Mouse (Mus musculus): ENCODE measurements around the gene Tspan17. TPM values are rescaled to one million over a fixed set of nuclear protein-coding genes. Genes with fewer than 3 reads are reported as not detected.

Gene Tspan17
- polyA plus RNA-seq, 1 experiment from 2014 or later = 2.2 TPM

DNA sequence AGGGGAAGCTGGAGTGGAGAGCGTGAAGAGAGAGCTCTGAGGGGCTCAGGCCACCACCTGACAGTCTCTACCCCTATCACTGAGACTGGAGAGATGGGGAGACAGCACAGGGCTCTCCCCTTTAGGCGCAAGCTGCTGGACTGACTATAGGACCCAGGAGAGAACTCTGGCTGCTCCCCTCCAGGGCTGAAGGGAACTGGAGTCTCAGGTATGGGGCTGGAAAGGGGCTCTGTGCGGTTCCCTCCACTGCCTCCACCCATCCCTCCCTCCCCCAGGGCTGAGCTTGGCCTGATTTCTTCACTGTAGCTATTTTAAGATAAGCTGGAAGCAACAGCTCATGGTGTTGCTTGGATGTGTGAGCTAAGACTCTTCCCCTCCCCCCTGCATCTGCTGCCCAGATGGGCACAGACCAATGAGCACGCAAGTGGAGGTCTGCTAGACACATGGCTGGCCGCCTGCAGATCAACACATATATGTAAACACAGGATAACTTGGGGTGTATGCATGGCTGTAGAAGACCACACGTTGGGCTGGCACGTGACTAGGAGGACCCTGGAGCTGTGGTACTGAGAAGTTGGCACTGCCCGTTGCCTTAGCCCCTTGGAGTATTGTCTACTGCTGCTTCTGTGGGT lies 28.9 kb upstream of the Tspan17 start:
- Histone ChIP-seq H3K4me1 (ENCODE audit: insufficient read depth) (peaks cover 7% of the 10 kb centered on the region), H3K9ac (replicated peaks) (no peak overlapping the region), H3K4me2 (ENCODE audit: low read depth, low read length) (no peak overlapping the region), H3K9me3 (ENCODE audit: low read length) (no peaks in the 10 kb centered on the region), H3K36me3 (replicated peaks; ENCODE audit: insufficient read depth, low read length) (no peaks in the 10 kb centered on the region), H3K27ac (ENCODE audit: low read depth) (no peak overlapping the region), H3K27me3 (ENCODE audit: insufficient read depth, low read length) (peaks cover 37% of the 10 kb centered on the region), H3K4me3 (ENCODE audit: low read depth, low read length) (no peak overlapping the region)
- WGBS (ENCODE audit: insufficient replicate concordance) = 54% methylated on average over 8 of the region's 8 CpGs
- TF ChIP-seq CTCF (IDR thresholded peaks at IDR 0.05; ENCODE audit: low read depth) (no peak), EP300 (IDR thresholded peaks at IDR 0.05; ENCODE audit: low read depth) (no peak)
- no peak for ATAC-seq
- no peak for DNase-seq

DNA sequence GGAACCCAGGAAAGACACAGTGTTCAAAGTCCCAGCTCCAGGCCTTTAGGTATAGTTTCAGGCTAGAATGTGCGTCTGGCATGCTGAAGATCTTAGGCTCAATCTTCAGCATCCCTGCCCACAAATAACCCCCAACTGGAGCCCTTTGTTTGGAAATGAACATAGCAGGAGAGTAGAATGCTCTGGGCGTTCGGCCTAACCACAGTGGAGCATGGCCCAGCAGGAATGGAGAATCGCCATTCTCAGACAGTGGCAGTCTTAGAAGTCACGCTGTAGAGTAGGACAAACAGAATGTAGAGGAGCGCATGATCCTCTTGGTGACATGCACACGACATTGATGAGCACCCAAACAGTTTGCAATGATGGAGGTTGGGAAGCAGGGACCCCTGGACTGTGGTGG lies 28.3 kb upstream of the Tspan17 start:
- TF ChIP-seq CTCF (IDR thresholded peaks at IDR 0.05; ENCODE audit: low read depth) (no peak), EP300 (IDR thresholded peaks at IDR 0.05; ENCODE audit: low read depth) (no peak)
- H3K27me3 ChIP-seq (ENCODE audit: insufficient read depth, low read length) = peaks cover 43% of the 10 kb centered on the region
- no peaks in the 10 kb centered on the region for H3K36me3 ChIP-seq (replicated peaks; ENCODE audit: insufficient read depth, low read length)
- no peak overlapping the region for H3K4me2 ChIP-seq (ENCODE audit: low read depth, low read length)
- WGBS (ENCODE audit: insufficient replicate concordance) = 79% methylated on average over 7 of the region's 7 CpGs
- H3K27ac ChIP-seq (ENCODE audit: low read depth) = no peak overlapping the region
- ATAC-seq (no peak), DNase-seq (no peak)
- H3K9ac ChIP-seq (replicated peaks) = no peak overlapping the region
- H3K4me1 ChIP-seq (ENCODE audit: insufficient read depth) = peaks cover 8% of the 10 kb centered on the region
- H3K4me3 ChIP-seq (ENCODE audit: low read depth, low read length) = no peak overlapping the region
- no peaks in the 10 kb centered on the region for H3K9me3 ChIP-seq (ENCODE audit: low read length)

DNA sequence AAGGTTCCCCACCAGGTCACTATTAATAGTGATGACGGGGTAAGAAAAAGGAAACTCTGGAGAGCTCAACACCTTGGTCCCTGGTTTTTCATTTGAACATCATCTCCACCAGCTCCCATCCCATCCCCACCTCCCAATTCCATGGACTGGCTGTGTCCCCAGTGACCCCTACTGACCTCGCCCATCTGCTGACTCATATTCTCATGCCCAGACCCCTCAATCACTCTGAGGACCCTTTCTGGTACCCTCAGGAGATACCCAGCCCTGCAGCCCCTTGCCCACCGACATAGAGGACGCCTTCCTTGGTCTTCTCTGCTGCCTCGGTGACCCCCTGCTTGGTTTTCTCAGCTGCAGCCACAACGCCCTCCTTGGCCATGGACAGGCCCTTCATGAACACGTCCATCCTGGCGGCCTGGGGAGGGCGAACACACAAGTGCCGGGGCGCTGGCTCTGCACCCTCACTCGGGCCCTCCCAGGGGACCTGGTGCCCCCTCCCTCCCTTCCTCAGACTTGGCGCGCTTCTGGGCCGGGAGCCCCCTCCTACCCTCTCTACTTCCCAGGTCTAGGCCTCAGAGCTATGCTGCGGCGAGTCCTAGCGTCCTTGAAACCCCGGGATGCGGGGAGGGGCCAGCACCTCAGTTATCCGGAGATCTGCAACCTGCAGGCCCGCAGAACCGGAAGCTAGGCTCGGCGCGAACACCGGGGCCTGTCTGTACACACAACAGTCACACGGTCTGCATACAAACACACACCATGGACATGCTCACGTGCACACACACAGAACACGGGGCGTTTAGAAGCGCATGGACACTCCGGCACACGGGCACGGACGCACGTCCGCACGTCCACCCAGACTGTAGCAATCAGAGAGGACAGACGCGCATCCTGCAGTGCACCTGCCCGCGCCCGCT lies 23.6 kb upstream of the Tspan17 start:
- ATAC-seq = no peak
- DNase-seq = no peak
- Histone ChIP-seq H3K9ac (replicated peaks) (no peak overlapping the region), H3K4me1 (ENCODE audit: insufficient read depth) (peaks cover 7% of the 10 kb centered on the region; the same call in 1 of the 2 replicates), H3K4me2 (ENCODE audit: low read depth, low read length) (peak overlapping the region; percentile 45), H3K27me3 (ENCODE audit: insufficient read depth, low read length) (peaks cover 39% of the 10 kb centered on the region), H3K27ac (ENCODE audit: low read depth) (no peak overlapping the region), H3K9me3 (ENCODE audit: low read length) (no peaks in the 10 kb centered on the region), H3K36me3 (replicated peaks; ENCODE audit: insufficient read depth, low read length) (no peaks in the 10 kb centered on the region), H3K4me3 (ENCODE audit: low read depth, low read length) (peak overlapping the region; percentile 20; the same call in 1 of the 2 replicates)
- WGBS (ENCODE audit: insufficient replicate concordance) = 6% methylated on average over 44 of the region's 44 CpGs
- TF ChIP-seq EP300 (IDR thresholded peaks at IDR 0.05; ENCODE audit: low read depth) = no peak
- TF ChIP-seq CTCF (IDR thresholded peaks at IDR 0.05; ENCODE audit: low read depth) = no peak

DNA sequence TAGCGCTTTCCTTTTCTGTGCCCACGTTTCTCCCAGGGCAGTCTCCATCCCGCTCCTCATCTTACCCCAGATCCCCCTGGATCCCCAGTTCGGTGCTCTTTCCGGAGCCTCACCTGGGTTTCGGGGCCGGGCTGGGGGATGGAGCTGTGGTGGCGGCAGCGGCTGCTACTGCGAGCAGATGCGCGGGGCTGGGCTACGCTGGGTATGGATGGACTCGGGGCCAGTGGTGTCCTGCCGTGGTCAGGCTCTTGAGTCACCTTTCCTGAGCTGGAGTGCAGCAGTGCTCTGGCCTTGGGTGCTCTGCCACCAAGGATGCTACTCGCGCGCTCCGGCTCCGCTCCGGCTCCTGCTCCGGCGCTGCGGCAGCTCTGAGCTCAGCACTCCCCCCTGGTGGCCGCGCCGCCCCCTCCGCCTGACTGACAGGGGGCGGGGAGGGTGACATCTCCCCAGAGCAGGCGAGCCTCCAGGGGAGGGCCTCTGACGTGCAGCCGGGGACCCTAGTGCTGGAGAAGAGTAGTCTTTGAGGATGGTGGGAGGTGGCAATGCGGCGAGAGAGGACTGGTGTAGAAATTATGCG lies 22.9 kb upstream of the Tspan17 start, which contains the start of gene Sncb:
TSS of gene Sncb (minus strand) at position 404 of the 577 bp plus-strand sequence.
- TF ChIP-seq EP300 (IDR thresholded peaks at IDR 0.05; ENCODE audit: low read depth) = no peak
- peak; percentile 73 for TF ChIP-seq CTCF (IDR thresholded peaks at IDR 0.05; ENCODE audit: low read depth)
- Histone ChIP-seq H3K27me3 (ENCODE audit: insufficient read depth, low read length) (peaks cover 39% of the 10 kb centered on the region), H3K4me2 (ENCODE audit: low read depth, low read length) (peak within 1 kb of the TSS; percentile 45), H3K9ac (replicated peaks) (no peak within 1 kb of the TSS), H3K27ac (ENCODE audit: low read depth) (no peak within 1 kb of the TSS), H3K4me1 (ENCODE audit: insufficient read depth) (peaks cover 7% of the 10 kb centered on the region; the same call in 1 of the 2 replicates), H3K9me3 (ENCODE audit: low read length) (no peaks in the 10 kb centered on the region), H3K36me3 (replicated peaks; ENCODE audit: insufficient read depth, low read length) (no peaks in the 10 kb centered on the region), H3K4me3 (ENCODE audit: low read depth, low read length) (peak within 1 kb of the TSS; percentile 20; the same call in 1 of the 2 replicates)
- ATAC-seq = no peak
- 3% methylated on average over 35 of the region's 35 CpGs for whole genome bisulfite sequencing (ENCODE audit: insufficient replicate concordance)
- DNase-seq = peak; percentile 58

DNA sequence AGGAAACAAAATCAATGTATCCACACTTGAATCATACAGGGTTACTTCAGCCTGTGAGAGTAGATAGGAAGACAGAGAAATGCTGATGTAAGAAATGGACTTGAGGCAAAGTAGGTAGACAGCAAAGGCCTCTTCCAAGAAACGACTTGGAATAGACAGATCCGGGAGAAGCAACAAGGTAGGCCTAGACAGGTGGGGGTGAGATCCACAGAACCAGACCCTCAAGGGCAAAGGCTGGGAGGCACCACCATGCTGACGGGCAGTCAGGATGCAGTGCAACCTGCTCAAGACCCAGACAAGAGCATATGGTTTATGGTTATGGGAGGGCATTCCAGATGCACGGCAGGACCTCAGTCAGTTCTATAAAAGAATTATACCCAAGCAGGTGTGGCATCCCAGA lies 22.2 kb upstream of the Tspan17 start:
- WGBS (ENCODE audit: insufficient replicate concordance) = 69% methylated on average over 4 of the region's 4 CpGs
- peaks cover 39% of the 10 kb centered on the region for H3K27me3 ChIP-seq (ENCODE audit: insufficient read depth, low read length)
- H3K4me1 ChIP-seq (ENCODE audit: insufficient read depth) = peaks cover 7% of the 10 kb centered on the region; the same call in 1 of the 2 replicates
- no peak overlapping the region for H3K9ac ChIP-seq (replicated peaks)
- H3K4me3 ChIP-seq (ENCODE audit: low read depth, low read length) = no peak overlapping the region
- no peak overlapping the region for H3K4me2 ChIP-seq (ENCODE audit: low read depth, low read length)
- DNase-seq = no peak
- H3K27ac ChIP-seq (ENCODE audit: low read depth) = no peak overlapping the region
- no peaks in the 10 kb centered on the region for H3K9me3 ChIP-seq (ENCODE audit: low read length)
- H3K36me3 ChIP-seq (replicated peaks; ENCODE audit: insufficient read depth, low read length) = no peaks in the 10 kb centered on the region
- no peak for ATAC-seq
- TF ChIP-seq EP300 (IDR thresholded peaks at IDR 0.05; ENCODE audit: low read depth) (no peak), CTCF (IDR thresholded peaks at IDR 0.05; ENCODE audit: low read depth) (no peak)

DNA sequence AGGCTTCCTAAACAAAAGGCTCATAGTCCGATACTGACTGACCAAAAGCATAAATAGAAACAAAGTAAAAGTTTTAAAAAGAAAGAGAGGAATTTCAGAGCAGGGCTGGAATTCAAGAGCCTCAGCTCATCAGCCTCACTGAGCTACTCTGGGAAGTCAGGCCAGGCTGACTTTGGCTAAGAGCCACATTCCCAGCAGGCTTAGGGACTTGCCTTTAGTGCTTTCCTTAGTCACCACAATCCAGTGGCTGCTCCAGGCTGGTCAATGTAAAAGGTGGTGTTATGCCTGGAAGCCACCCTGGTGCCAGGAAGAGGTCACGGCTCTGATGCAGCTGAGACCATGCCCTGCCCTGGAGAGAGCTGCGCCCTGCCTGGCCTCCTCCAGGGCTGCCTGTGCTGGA lies 8.6 kb upstream of the Tspan17 start:
- WGBS (ENCODE audit: insufficient replicate concordance) = 77% methylated on average over 3 of the region's 3 CpGs
- Histone ChIP-seq H3K4me2 (ENCODE audit: low read depth, low read length) (no peak overlapping the region), H3K9ac (replicated peaks) (no peak overlapping the region), H3K27ac (ENCODE audit: low read depth) (no peak overlapping the region), H3K9me3 (ENCODE audit: low read length) (no peaks in the 10 kb centered on the region), H3K4me1 (ENCODE audit: insufficient read depth) (no peaks in the 10 kb centered on the region), H3K36me3 (replicated peaks; ENCODE audit: insufficient read depth, low read length) (no peaks in the 10 kb centered on the region), H3K27me3 (ENCODE audit: insufficient read depth, low read length) (no peaks in the 10 kb centered on the region), H3K4me3 (ENCODE audit: low read depth, low read length) (no peak overlapping the region)
- TF ChIP-seq EP300 (IDR thresholded peaks at IDR 0.05; ENCODE audit: low read depth) (no peak), CTCF (IDR thresholded peaks at IDR 0.05; ENCODE audit: low read depth) (no peak)
- no peak for DNase-seq
- ATAC-seq = no peak
